Mouse (Mus musculus) MEL (cell line): Measurements from ENCODE around the gene Hoxc10. TPM values are rescaled to one million over a fixed set of nuclear protein-coding genes. Genes with fewer than 3 reads are reported as not detected.

ENCODE experiments used
- DNase-seq: peaks from one replicate; pipeline ENCODE4 v3.0.0; 2011; ENCODE audit warnings: low read depth, low spot score
- H3K27ac ChIP-seq: 2 replicates; pipeline ENCODE4 v1.5.1; 2012; ENCODE audit warnings: low read depth, mild to moderate bottlenecking, control low read depth, low read length, moderate library complexity; ENCODE audit not compliant: control insufficient read depth
- H3K27me3 ChIP-seq, 2 experiments: fragments of 150-350 bp in 1 of 2; sonication (generic) in 1 of 2; 2 replicates each; pipeline ENCODE4 v1.6.1; 2012; ENCODE audit warnings: low read length in 2 of 2, mild to moderate bottlenecking in 2 of 2, improper control_type of control experiment in 1 of 2, moderate library complexity in 1 of 2; ENCODE audit not compliant: insufficient read depth in 2 of 2, control insufficient read depth in 1 of 2
- H3K36me3 ChIP-seq, 2 experiments: 2 replicates each; pipeline ENCODE4 v1.6.1; 2012 to 2014; ENCODE audit warnings: low read length in 2 of 2, improper control_type of control experiment in 1 of 2, inconsistent platforms in 1 of 2, mild to moderate bottlenecking in 1 of 2; ENCODE audit not compliant: insufficient read depth in 2 of 2, control insufficient read depth in 1 of 2
- H3K4me1 ChIP-seq, 2 experiments: fragments of 150-350 bp in 1 of 2; sonication (generic) in 1 of 2; 2 replicates each; pipeline ENCODE4 v1.6.1; 2012; ENCODE audit warnings: low read length in 2 of 2, improper control_type of control experiment in 1 of 2, mild to moderate bottlenecking in 1 of 2; ENCODE audit not compliant: insufficient read depth in 2 of 2, control insufficient read depth in 1 of 2
- H3K4me3 ChIP-seq, 2 experiments: fragments of 150-350 bp in 1 of 2; sonication (generic) in 1 of 2; 2 replicates each; pipeline ENCODE4 v1.5.1; 2012; ENCODE audit warnings: low read depth in 2 of 2, low read length in 2 of 2, mild to moderate bottlenecking in 2 of 2, moderate library complexity in 2 of 2, control low read depth in 1 of 2, improper control_type of control experiment in 1 of 2; ENCODE audit not compliant: control insufficient read depth in 1 of 2, insufficient read depth in 1 of 2
- H3K79me2 ChIP-seq: 2 replicates; pipeline ENCODE4 v1.6.1; 2012; ENCODE audit warnings: mild to moderate bottlenecking, low read length, moderate library complexity; ENCODE audit not compliant: control insufficient read depth, poor library complexity, insufficient read depth
- H3K9ac ChIP-seq: 2 replicates; pipeline ENCODE4 v1.6.1; 2012; ENCODE audit warnings: low read depth, mild to moderate bottlenecking, control low read depth, low read length, moderate library complexity; ENCODE audit not compliant: control insufficient read depth, poor library complexity, severe bottlenecking
- H3K9me3 ChIP-seq: fragments of 150-350 bp; sonication (generic); replicated peaks from 2 replicates; pipeline ENCODE4 v1.6.1; 2012; ENCODE audit warnings: mild to moderate bottlenecking, low read length, improper control_type of control experiment, moderate library complexity; ENCODE audit not compliant: insufficient read depth
- BHLHE40 ChIP-seq: IDR thresholded peaks from 2 replicates; pipeline ENCODE4 v1.6.1; 2012; ENCODE audit warnings: low read depth, mild to moderate bottlenecking, inconsistent platforms, low read length, improper control_type of control experiment, borderline replicate concordance
- CHD1 ChIP-seq: IDR thresholded peaks from 2 replicates; pipeline ENCODE4 v1.6.1; 2012; ENCODE audit warnings: low read depth, mild to moderate bottlenecking, inconsistent platforms, low read length, improper control_type of control experiment
- CHD2 ChIP-seq: IDR thresholded peaks from 2 replicates; pipeline ENCODE4 v1.6.1; 2011; ENCODE audit warnings: low read length, improper control_type of control experiment
- E2F4 ChIP-seq: IDR thresholded peaks from 2 replicates; pipeline ENCODE4 v1.6.1; 2011; ENCODE audit warnings: low read depth, low read length, improper control_type of control experiment, borderline replicate concordance
- ELF1 ChIP-seq: IDR thresholded peaks from 2 replicates; pipeline ENCODE4 v1.6.1; 2014; ENCODE audit warnings: low read depth, mild to moderate bottlenecking, inconsistent platforms, low read length, improper control_type of control experiment, moderate library complexity
- EP300 ChIP-seq, 2 experiments: IDR thresholded peaks; 2 replicates each; pipeline ENCODE4 v1.6.1; 2011; ENCODE audit warnings: improper control_type of control experiment in 2 of 2, low read length in 2 of 2, low read depth in 1 of 2, mild to moderate bottlenecking in 1 of 2
- ETS1 ChIP-seq: IDR thresholded peaks from 2 replicates; pipeline ENCODE4 v1.6.1; 2012; ENCODE audit warnings: low read depth, mild to moderate bottlenecking, inconsistent platforms, low read length, improper control_type of control experiment, moderate library complexity
- HCFC1 ChIP-seq: IDR thresholded peaks from 2 replicates; pipeline ENCODE4 v1.6.1; 2012; ENCODE audit warnings: low read depth, mild to moderate bottlenecking, inconsistent platforms, low read length, improper control_type of control experiment, moderate library complexity
- KAT2A ChIP-seq: conservative IDR thresholded peaks from 2 replicates; pipeline ENCODE4 v1.6.1; 2012; ENCODE audit warnings: low read depth, low read length, improper control_type of control experiment, inconsistent platforms
- MAFK ChIP-seq: IDR thresholded peaks from 2 replicates; pipeline ENCODE4 v1.6.1; 2011; ENCODE audit warnings: low read depth, mild to moderate bottlenecking, low read length, improper control_type of control experiment, borderline replicate concordance
- MAX ChIP-seq: IDR thresholded peaks from 2 replicates; pipeline ENCODE4 v1.6.1; 2011; ENCODE audit warnings: low read length, improper control_type of control experiment
- MYB ChIP-seq: IDR thresholded peaks from 2 replicates; pipeline ENCODE4 v1.6.1; 2011; ENCODE audit warnings: mild to moderate bottlenecking, low read depth, low read length, improper control_type of control experiment
- NELFE ChIP-seq: IDR thresholded peaks from 2 replicates; pipeline ENCODE4 v1.6.1; 2011; ENCODE audit warnings: low read depth, low read length, improper control_type of control experiment
- POLR2AphosphoS2 ChIP-seq: IDR thresholded peaks from 2 replicates; pipeline ENCODE4 v1.6.1; 2011; ENCODE audit warnings: low read length, improper control_type of control experiment
- POLR2AphosphoS5 ChIP-seq: IDR thresholded peaks from 2 replicates; pipeline ENCODE4 v1.6.1; 2012; ENCODE audit warnings: low read depth, borderline replicate concordance, mild to moderate bottlenecking, inconsistent platforms, low read length, moderate library complexity, mixed read lengths
- RAD21 ChIP-seq: IDR thresholded peaks from 2 replicates; pipeline ENCODE4 v1.6.1; 2011; ENCODE audit warnings: mild to moderate bottlenecking, low read depth, low read length, improper control_type of control experiment
- RCOR1 ChIP-seq: IDR thresholded peaks from 2 replicates; pipeline ENCODE4 v1.6.1; 2012; ENCODE audit warnings: low read depth, mild to moderate bottlenecking, inconsistent platforms, low read length, improper control_type of control experiment
- SMC3 ChIP-seq: IDR thresholded peaks from 2 replicates; pipeline ENCODE4 v1.6.1; 2011; ENCODE audit warnings: low read depth, low read length, improper control_type of control experiment
- TAL1 ChIP-seq: IDR thresholded peaks from 2 replicates; pipeline ENCODE4 v1.6.1; 2012; ENCODE audit warnings: mild to moderate bottlenecking, inconsistent platforms, low read length, moderate library complexity, mixed read lengths
- TCF12 ChIP-seq: IDR thresholded peaks from 2 replicates; pipeline ENCODE4 v1.6.1; 2014; ENCODE audit warnings: low read depth, mild to moderate bottlenecking, inconsistent platforms, low read length, improper control_type of control experiment, moderate library complexity
- UBTF ChIP-seq: IDR thresholded peaks from 2 replicates; pipeline ENCODE4 v1.6.1; 2012; ENCODE audit warnings: low read depth, mild to moderate bottlenecking, inconsistent platforms, low read length, improper control_type of control experiment, moderate library complexity, borderline replicate concordance; ENCODE audit not compliant: insufficient read depth
- USF1 ChIP-seq: IDR thresholded peaks from 2 replicates; pipeline ENCODE4 v1.6.1; 2014; ENCODE audit warnings: low read depth, mild to moderate bottlenecking, inconsistent platforms, low read length, improper control_type of control experiment, moderate library complexity
- USF2 ChIP-seq, 2 experiments: IDR thresholded peaks; 2 replicates each; pipeline ENCODE4 v1.6.1; 2011 to 2012; ENCODE audit warnings: improper control_type of control experiment in 2 of 2, low read length in 2 of 2, borderline replicate concordance in 1 of 2, inconsistent platforms in 1 of 2, low read depth in 1 of 2, mild to moderate bottlenecking in 1 of 2; ENCODE audit not compliant: insufficient read depth in 1 of 2
- ZC3H11A ChIP-seq: IDR thresholded peaks from 2 replicates; pipeline ENCODE4 v1.6.1; 2012; ENCODE audit warnings: low read depth, mild to moderate bottlenecking, inconsistent platforms, low read length, improper control_type of control experiment
- ZMIZ1 ChIP-seq: IDR thresholded peaks from 2 replicates; pipeline ENCODE4 v1.6.1; 2012; ENCODE audit warnings: low read depth, mild to moderate bottlenecking, inconsistent platforms, low read length, improper control_type of control experiment, moderate library complexity
- ZNF384 ChIP-seq: IDR thresholded peaks from 2 replicates; pipeline ENCODE4 v1.6.1; 2012; ENCODE audit warnings: low read depth, mild to moderate bottlenecking, inconsistent platforms, low read length, improper control_type of control experiment
- polyA plus RNA-seq, 2 experiments: library from polyadenylated mRNA; stranded (reverse) in 1 of 2; unstranded in 1 of 2; fragments of >175 nt in 1 of 2; fragments of >200 nt in 1 of 2; gene quantifications; 2 replicates each; pipeline versions ENCODE4 v1.2.1 to v1.2.4; 2012; ENCODE audit warnings: low replicate concordance in 2 of 2, low read depth in 1 of 2; ENCODE audit not compliant: insufficient read length in 2 of 2, insufficient read depth in 1 of 2, missing spikeins in 1 of 2
- total RNA-seq: library from RNA; depleted of rRNA; stranded (reverse); fragments of 300-350 nt; gene quantifications from 2 replicates; pipeline ENCODE4 v1.2.3, GENCODE M21; 2012

Gene Hoxc10
- total and polyA plus RNA-seq, 3 experiments: 6.8 to 24.8 TPM; not detected in 1

GRCm38 (mm10) chr15:102972254-102972653 is 5.7 kb downstream of the Hoxc10 start:
- DNase-seq: no peak
- Histone ChIP-seq H3K9ac (no peak overlapping the region), H3K79me2 (peaks cover 43% of the 10 kb centered on the region), H3K4me1 (peaks cover 12 to 15% of the 10 kb centered on the region in 2 experiments), H3K36me3 (peaks cover 0 to 18% of the 10 kb centered on the region in 2 experiments; a peak in 2 of 4 replicates), H3K27ac (no peak overlapping the region), H3K9me3 (no peaks in the 10 kb centered on the region), H3K27me3 (no peaks in the 10 kb centered on the region), H3K4me3 (no peak overlapping the region)
- no peak for TF ChIP-seq SMC3
- TF ChIP-seq POLR2AphosphoS2: no peak
- no peak for TF ChIP-seq UBTF
- TF ChIP-seq KAT2A: no peak
- TF ChIP-seq ZNF384: no peak
- TF ChIP-seq ETS1: no peak

GRCm38 (mm10) chr15:102972753-102973152 is 6.2 kb downstream of the Hoxc10 start:
- Histone ChIP-seq H3K4me3 (no peak overlapping the region), H3K9ac (no peak overlapping the region), H3K27ac (no peak overlapping the region), H3K9me3 (no peaks in the 10 kb centered on the region), H3K79me2 (peaks cover 43% of the 10 kb centered on the region), H3K4me1 (peaks cover 13 to 16% of the 10 kb centered on the region in 2 experiments)
- TF ChIP-seq TAL1 (no peak), BHLHE40 (no peak), UBTF (no peak), MAX (no peak), NELFE (no peak), RAD21 (no peak), EP300 (IDR thresholded peaks at IDR 0.05; ENCODE audit: low read depth in 1 of 2, low read length in 2 of 2) (no peak), ZMIZ1 (no peak), KAT2A (no peak), HCFC1 (no peak)
- TF ChIP-seq, all 39 proteins: peak for 0
- Histone ChIP-seq H3K36me3 (peaks cover 0 to 19% of the 10 kb centered on the region in 2 experiments; a peak in 2 of 4 replicates), H3K27me3 (no peaks in the 10 kb centered on the region)
- DNase-seq: no peak

GRCm38 (mm10) chr15:102975034-102975433 is 8.4 kb downstream of the Hoxc10 start:
- Histone ChIP-seq H3K27me3 (no peaks in the 10 kb centered on the region), H3K36me3 (peaks cover 0 to 24% of the 10 kb centered on the region in 2 experiments; a peak in 2 of 4 replicates), H3K9ac (no peak overlapping the region), H3K9me3 (no peaks in the 10 kb centered on the region)
- no peak for TF ChIP-seq POLR2AphosphoS5
- TF ChIP-seq CHD1: no peak
- no peak for TF ChIP-seq TCF12
- no peak for TF ChIP-seq MYB
- TF ChIP-seq HCFC1: no peak
- no peak for TF ChIP-seq CHD2
- no peak for TF ChIP-seq USF2 (IDR thresholded peaks at IDR 0.05; ENCODE audit: borderline replicate concordance in 1 of 2, insufficient read depth in 1 of 2, low read depth in 1 of 2, low read length in 2 of 2)
- TF ChIP-seq BHLHE40: no peak
- no peak for TF ChIP-seq SMC3
- no peak for TF ChIP-seq ETS1
- no peak for TF ChIP-seq USF1
- TF ChIP-seq ZNF384: no peak
- TF ChIP-seq RCOR1: no peak
- TF ChIP-seq EP300 (IDR thresholded peaks at IDR 0.05; ENCODE audit: low read depth in 1 of 2, low read length in 2 of 2): no peak
- TF ChIP-seq ELF1: no peak
- TF ChIP-seq KAT2A: no peak
- TF ChIP-seq E2F4: no peak
- TF ChIP-seq MAFK: no peak
- no peak for TF ChIP-seq ZMIZ1
- TF ChIP-seq ZC3H11A: no peak
- TF ChIP-seq, all 39 proteins: peak for 0
- Histone ChIP-seq H3K4me1 (peaks cover 19 to 27% of the 10 kb centered on the region in 2 experiments), H3K4me3 (no peak overlapping the region; a peak in 1 of 4 replicates), H3K79me2 (peaks cover 46% of the 10 kb centered on the region), H3K27ac (no peak overlapping the region)
- no peak for DNase-seq
